Mouse (Mus musculus): ENCODE measurements around the gene Kcnab2.

- TF ChIP-seq CTCF (IDR thresholded peaks at IDR 0.05; ENCODE audit: low read depth) (no peak), EP300 (IDR thresholded peaks at IDR 0.05; ENCODE audit: low read depth) (no peak)
Observed at GRCm38 (mm10) chr4:152478224-152478567, 525 bp upstream of the Kcnab2 start.

All from heart, postnatal 0 days (tissue).